Mouse (Mus musculus) heart, embryonic 16.5 days (tissue): Measurements from ENCODE around the gene Utp6. TPM values are rescaled to one million over a fixed set of nuclear protein-coding genes. Genes with fewer than 3 reads are reported as not detected.

Source experiments
- ATAC-seq: fragments of 200-750 bp; cut with Nextera tagmentation; replicated peaks from 2 replicates; pipeline ENCODE4 v1.8.0; 2017; ENCODE audit warnings: moderate number of reproducible peaks; ENCODE audit not compliant: insufficient read depth, low FRiP score; ENCODE audit errors: extremely low read depth
- H3K27ac ChIP-seq: fragments of 300-500 bp; sonication (generic); 2 replicates; pipeline ENCODE4 v1.5.1; 2014; ENCODE audit warnings: mild to moderate bottlenecking, low read length, control low read depth, moderate library complexity
- H3K27me3 ChIP-seq: fragments of 300-500 bp; sonication (generic); 2 replicates; pipeline ENCODE4 v1.6.1; 2014; ENCODE audit warnings: low read length, mixed read lengths; ENCODE audit not compliant: control insufficient read depth, insufficient read depth
- H3K36me3 ChIP-seq: fragments of 300-500 bp; sonication (generic); 2 replicates; pipeline ENCODE4 v1.6.1; 2014; ENCODE audit not compliant: control insufficient read depth, insufficient read depth
- H3K4me1 ChIP-seq: fragments of 300-500 bp; sonication (generic); 2 replicates; pipeline ENCODE4 v1.6.1; 2014; ENCODE audit warnings: low read length, mixed read lengths; ENCODE audit not compliant: control insufficient read depth, insufficient read depth
- H3K4me2 ChIP-seq: fragments of 300-500 bp; sonication (generic); 2 replicates; pipeline ENCODE4 v1.6.1; 2014; ENCODE audit warnings: low read depth, mild to moderate bottlenecking, control low read depth, low read length
- H3K4me3 ChIP-seq: fragments of 300-500 bp; sonication (generic); 2 replicates; pipeline ENCODE4 v1.5.1; 2014; ENCODE audit warnings: mild to moderate bottlenecking, control low read depth, low read length
- H3K9ac ChIP-seq: fragments of 300-500 bp; sonication (generic); 2 replicates; pipeline ENCODE4 v1.6.1; 2014; ENCODE audit warnings: low read length, control low read depth
- H3K9me3 ChIP-seq: fragments of 300-500 bp; sonication (generic); replicated peaks from 2 replicates; pipeline ENCODE4 v1.6.1; 2016; ENCODE audit warnings: low read length; ENCODE audit not compliant: control insufficient read depth
- WGBS: fragments of 180-500 bp; shearing (Covaris S2); extraction: QIAGEN DNeasy Blood & Tissue Kit; methylation state at CpG from one replicate; pipeline ENCODE4 v1.1.7; 2014; 5-methylcytosine and 5-hydroxymethylcytosine counted together
- polyA plus RNA-seq: library from polyadenylated mRNA; unstranded; fragments of >200 nt; fragmentation: Nextera tagmentation; extraction: Ambion mirVana; gene quantifications from 2 replicates; pipeline ENCODE4 v1.2.1, GENCODE M21; 2015

Gene Utp6
- polyA plus RNA-seq, 1 experiment from 2014 or later, result 34.1 TPM

GRCm38 (mm10) chr11:79967752-79968151 lies 5.6 kb upstream of the Utp6 start:
- H3K4me1 ChIP-seq, result peaks cover 4% of the 10 kb centered on the region; the same call in 1 of the 2 replicates
- no peak overlapping the region for H3K4me3 ChIP-seq
- H3K36me3 ChIP-seq, result no peaks in the 10 kb centered on the region
- H3K9ac ChIP-seq, result no peak overlapping the region
- WGBS, result 73% methylated on average over 10 of the region's 10 CpGs
- H3K27ac ChIP-seq, result no peak overlapping the region
- no peak overlapping the region for H3K4me2 ChIP-seq
- peaks cover 2% of the 10 kb centered on the region; the same call in 1 of the 2 replicates for H3K27me3 ChIP-seq
- no peak for ATAC-seq
- H3K9me3 ChIP-seq, result no peaks in the 10 kb centered on the region

DNA sequence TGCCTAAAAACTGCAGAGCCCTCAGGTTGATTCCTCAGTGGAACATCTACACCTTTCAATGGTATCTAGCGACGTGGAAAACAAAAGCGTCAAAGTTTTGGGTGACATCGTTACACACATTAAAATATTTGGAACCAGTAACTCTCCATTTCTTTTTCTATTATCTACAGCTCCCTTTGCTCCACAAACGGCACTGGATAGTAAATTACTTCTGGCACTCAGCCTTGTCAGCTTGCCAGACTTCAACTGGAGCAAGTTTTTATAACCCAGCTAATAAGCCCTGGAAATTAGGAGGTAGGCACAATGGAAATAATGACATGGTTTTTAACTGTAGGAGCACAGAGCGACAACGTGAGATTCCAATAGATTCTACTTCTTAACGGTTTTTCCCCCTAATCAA lies 3.7 kb upstream of the Utp6 start:
- no peaks in the 10 kb centered on the region for H3K27me3 ChIP-seq
- WGBS, result 51% methylated on average over 8 of the region's 8 CpGs
- no peak overlapping the region for H3K9ac ChIP-seq
- H3K4me3 ChIP-seq, result no peak overlapping the region
- ATAC-seq, result no peak
- no peak overlapping the region for H3K4me2 ChIP-seq
- peaks cover 10% of the 10 kb centered on the region for H3K4me1 ChIP-seq
- H3K36me3 ChIP-seq, result no peaks in the 10 kb centered on the region
- H3K9me3 ChIP-seq, result no peaks in the 10 kb centered on the region
- no peak overlapping the region for H3K27ac ChIP-seq

DNA sequence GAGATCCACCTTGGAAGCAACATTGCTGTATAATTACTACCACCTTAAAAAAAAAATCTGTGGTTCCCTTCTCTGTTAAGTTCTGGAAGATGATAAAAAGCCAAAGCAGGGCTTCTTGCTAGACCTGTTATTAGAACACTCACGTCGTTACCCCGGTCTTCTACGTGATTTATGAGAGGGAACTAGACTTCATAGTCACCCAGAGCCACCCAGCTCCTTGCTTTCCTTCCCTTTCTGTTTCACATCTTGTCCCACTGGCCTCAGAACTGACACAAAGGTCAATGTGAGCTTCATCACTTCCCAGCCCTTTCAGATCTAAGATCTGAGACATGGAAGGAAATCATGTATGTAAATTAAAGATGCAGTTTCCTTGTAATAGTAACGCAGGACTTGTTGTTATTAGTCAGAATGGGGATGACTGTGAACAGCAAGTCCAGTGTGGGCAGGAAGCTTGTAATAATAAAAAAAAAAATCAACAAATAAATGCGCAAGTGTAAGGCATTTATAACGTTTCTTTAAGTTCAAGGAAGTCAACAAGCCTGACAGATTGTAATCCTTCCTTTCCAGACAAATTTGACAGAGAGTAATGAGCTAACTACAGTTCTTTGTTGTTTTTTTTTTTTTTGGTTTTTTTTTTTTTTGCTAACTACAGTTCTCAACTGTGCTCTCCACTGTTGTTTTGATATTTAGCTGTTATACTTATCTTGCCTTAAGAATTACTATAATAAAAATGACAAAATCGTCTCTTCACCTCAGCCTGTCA lies 1.2 kb upstream of the Utp6 start:
- H3K9me3 ChIP-seq, result no peaks in the 10 kb centered on the region
- WGBS, result 47% methylated on average over 8 of the region's 8 CpGs
- H3K27ac ChIP-seq, result no peak overlapping the region
- H3K4me1 ChIP-seq, result peaks cover 12% of the 10 kb centered on the region
- H3K27me3 ChIP-seq, result no peaks in the 10 kb centered on the region
- ATAC-seq, result no peak
- peak overlapping the region; percentile 90 for H3K4me2 ChIP-seq
- no peak overlapping the region for H3K4me3 ChIP-seq
- H3K9ac ChIP-seq, result peak overlapping the region; percentile 20; the same call in 1 of the 2 replicates
- peaks cover 9% of the 10 kb centered on the region for H3K36me3 ChIP-seq

DNA sequence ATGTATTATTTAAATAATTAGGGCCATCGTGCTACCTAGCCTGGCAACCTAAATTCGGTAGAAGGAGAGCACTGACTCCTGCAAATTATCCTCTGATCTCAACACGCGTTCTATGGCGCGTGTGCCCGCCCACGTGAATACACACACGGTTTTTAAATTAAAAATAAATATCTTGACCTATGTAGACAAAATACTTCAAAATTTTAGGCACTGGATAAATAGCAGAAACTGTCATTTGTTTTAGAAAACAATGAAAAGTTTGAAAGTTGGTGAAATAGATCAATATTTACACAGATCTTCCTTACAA lies 640 bp upstream of the Utp6 start:
- Histone ChIP-seq H3K27ac (no peak overlapping the region), H3K9ac (peak overlapping the region; percentile 56), H3K36me3 (peaks cover 14% of the 10 kb centered on the region), H3K27me3 (no peaks in the 10 kb centered on the region), H3K4me3 (peak overlapping the region; percentile 77), H3K9me3 (no peaks in the 10 kb centered on the region), H3K4me2 (peak overlapping the region; percentile 90), H3K4me1 (peaks cover 12% of the 10 kb centered on the region)
- ATAC-seq, result peak; percentile 21; the same call in 1 of the 2 replicates
- WGBS, result 4% methylated on average over 9 of the region's 9 CpGs

DNA sequence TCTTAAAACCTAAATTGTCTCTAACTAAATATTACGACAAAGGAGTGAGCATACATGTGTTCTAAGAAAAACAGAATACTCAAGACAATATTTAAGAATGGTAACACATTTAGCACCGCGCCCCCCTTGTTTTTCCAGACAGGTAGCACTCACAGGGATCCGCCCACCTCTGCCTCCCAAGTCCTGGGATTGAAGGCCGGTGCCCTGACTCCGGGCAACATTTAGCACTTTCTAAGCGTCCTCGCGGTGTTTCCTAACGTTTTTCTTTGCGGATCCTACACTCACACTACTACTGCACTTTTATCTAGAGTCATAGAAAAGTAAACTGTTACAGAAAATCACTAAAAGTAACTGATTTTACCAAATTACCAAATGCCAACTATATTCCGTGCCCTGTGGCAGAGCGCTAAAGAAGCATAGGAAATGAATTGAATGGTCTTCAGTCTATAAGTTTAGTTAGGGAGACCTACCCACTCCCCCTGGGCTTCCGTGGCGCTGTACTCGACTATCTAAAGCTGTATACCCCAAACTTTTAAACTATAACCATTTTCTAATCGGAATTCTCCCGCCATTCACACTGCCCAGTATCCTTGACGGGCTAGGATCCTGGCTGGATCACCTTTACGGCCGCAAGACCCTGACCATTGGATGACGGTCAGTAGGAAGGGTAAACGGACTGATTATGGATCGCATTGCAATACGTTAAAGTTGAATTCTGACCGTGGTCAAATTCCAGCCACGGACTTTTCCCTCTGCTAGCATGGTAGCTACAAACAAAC lies 655 bp downstream of the Utp6 start:
- Histone ChIP-seq H3K9me3 (no peaks in the 10 kb centered on the region), H3K27me3 (no peaks in the 10 kb centered on the region), H3K9ac (peak overlapping the region; percentile 89), H3K27ac (peak overlapping the region; percentile 75), H3K4me2 (peak overlapping the region; percentile 93), H3K4me1 (peaks cover 12% of the 10 kb centered on the region), H3K36me3 (peaks cover 21% of the 10 kb centered on the region), H3K4me3 (peak overlapping the region; percentile 77)
- ATAC-seq, result no peak
- WGBS, result 5% methylated on average over 27 of the region's 27 CpGs

DNA sequence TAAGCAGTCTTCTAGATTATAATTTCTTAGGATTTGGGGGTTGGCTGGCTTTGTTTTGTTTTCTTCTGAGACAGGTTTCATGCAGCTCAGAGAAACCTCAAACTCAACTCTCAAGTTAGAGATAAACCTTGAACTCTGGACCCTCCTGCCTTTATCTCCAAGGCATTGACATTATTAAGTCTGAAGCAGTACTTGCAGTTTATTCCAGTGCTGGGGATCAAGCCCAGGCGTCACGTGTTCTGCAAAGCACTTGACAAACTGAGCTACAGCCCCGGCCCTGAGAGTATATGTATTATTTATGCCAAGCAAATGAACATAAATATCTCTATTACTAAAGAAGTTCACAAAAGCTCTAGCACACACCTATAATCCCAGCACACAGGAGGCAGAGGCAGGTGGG lies 14.9 kb downstream of the Utp6 start:
- Histone ChIP-seq H3K4me2 (no peak overlapping the region), H3K4me3 (no peak overlapping the region), H3K27me3 (no peaks in the 10 kb centered on the region), H3K9ac (no peak overlapping the region), H3K27ac (no peak overlapping the region), H3K36me3 (peaks cover 53% of the 10 kb centered on the region), H3K4me1 (no peaks in the 10 kb centered on the region), H3K9me3 (no peaks in the 10 kb centered on the region)
- no peak for ATAC-seq
- 88% methylated on average over 3 of the region's 3 CpGs for WGBS

GRCm38 (mm10) chr11:79943601-79944000 lies 18.6 kb downstream of the Utp6 start:
- 76% methylated on average over 7 of the region's 7 CpGs for WGBS

GRCm38 (mm10) chr11:79943136-79943535 lies 19.1 kb downstream of the Utp6 start:
- no peaks in the 10 kb centered on the region for H3K27me3 ChIP-seq
- ATAC-seq, result no peak
- WGBS, result 92% methylated on average over 8 of the region's 8 CpGs
- H3K4me3 ChIP-seq, result no peak overlapping the region
- H3K27ac ChIP-seq, result no peak overlapping the region
- H3K4me2 ChIP-seq, result no peak overlapping the region
- H3K9me3 ChIP-seq, result 0 out of 2 replicates have a peak, but pooled peaks cover 4% of the 10 kb centered on the region
- H3K9ac ChIP-seq, result no peak overlapping the region
- peaks cover 54% of the 10 kb centered on the region for H3K36me3 ChIP-seq
- H3K4me1 ChIP-seq, result no peaks in the 10 kb centered on the region

More at GRCm38 (mm10) chr11:79943601-79944000, 18.6 kb downstream of the Utp6 start:
- H3K9me3 ChIP-seq, result 0 out of 2 replicates have a peak, but pooled peaks cover 4% of the 10 kb centered on the region
- no peak overlapping the region for H3K27ac ChIP-seq
- no peak overlapping the region for H3K4me2 ChIP-seq
- peaks cover 56% of the 10 kb centered on the region for H3K36me3 ChIP-seq
- no peaks in the 10 kb centered on the region for H3K27me3 ChIP-seq
- no peaks in the 10 kb centered on the region for H3K4me1 ChIP-seq
- no peak overlapping the region for H3K4me3 ChIP-seq
- no peak for ATAC-seq
- H3K9ac ChIP-seq, result no peak overlapping the region

GRCm38 (mm10) chr11:79935766-79936165 lies 26.4 kb downstream of the Utp6 start:
- Histone ChIP-seq H3K4me3 (no peak overlapping the region), H3K4me1 (no peaks in the 10 kb centered on the region), H3K9ac (no peak overlapping the region), H3K27ac (no peak overlapping the region), H3K27me3 (no peaks in the 10 kb centered on the region), H3K9me3 (no peaks in the 10 kb centered on the region), H3K36me3 (peaks cover 35% of the 10 kb centered on the region), H3K4me2 (no peak overlapping the region)
- 81% methylated on average over 9 of the region's 9 CpGs for WGBS
- ATAC-seq, result no peak
